ENCODE assay signal across 9 mouse cellular contexts in the genomic region with DNA sequence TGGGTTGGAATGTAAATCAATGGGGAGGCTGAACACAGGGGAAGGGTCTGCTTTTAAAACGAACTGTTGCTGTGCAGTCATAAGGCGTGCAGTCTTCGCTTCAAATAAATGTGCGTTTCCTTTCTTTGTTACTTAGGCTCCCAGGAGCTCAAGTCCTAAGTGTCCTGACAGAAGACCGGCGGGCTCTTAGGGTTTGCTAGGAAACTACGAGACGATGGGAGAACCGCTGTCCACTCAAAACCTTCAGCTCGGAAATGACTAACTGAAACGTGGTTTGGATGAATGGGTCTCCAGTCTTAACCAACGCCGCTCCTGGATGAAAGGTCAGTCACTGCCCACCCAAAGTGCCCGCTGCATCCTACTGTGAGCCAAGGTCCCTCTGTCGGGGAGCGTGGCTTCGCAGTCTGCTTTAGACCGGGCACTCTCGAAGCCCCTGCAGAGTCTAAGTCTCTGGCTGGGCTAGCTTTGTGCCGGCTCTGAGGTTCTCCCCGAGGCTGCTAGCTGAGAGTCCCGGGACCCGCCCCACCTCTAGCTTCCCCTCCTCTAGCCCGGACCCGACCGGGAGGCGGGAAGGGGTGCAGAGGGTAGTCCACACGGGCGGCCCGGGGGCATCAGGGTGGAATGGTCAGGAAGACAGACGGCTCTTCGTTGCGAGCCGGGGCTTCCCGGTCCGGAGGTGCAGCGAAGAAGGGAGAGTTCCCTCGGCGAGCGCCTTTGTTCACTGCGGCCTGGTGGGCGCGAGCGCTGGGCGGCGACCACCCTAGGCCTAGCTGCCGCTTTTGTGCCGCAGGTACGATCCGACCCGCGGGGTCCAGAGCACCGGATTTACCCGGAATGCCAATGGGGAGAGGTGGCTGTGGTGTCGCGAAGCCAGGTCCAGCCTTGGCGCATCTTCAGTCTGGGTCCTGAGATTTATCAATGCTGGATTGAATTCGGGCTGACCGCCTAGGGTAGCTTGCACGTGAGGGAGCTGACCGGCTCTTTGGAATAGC. TPM values are rescaled to one million over a fixed set of nuclear protein-coding genes. Genes with fewer than 3 reads are reported as not detected.
DNase-seq lines count a peak whose midpoint lies in the region; ATAC-seq and TF ChIP-seq lines count a peak whose summit lies in the region.
"Had no signal": no experiment of that assay in that cellular context is flagged by ENCODE, and none has a peak within 500 bp of the region (broad histone marks: within the 10 kb centered on the region; RNA-seq: fewer than 3 reads in every experiment).

No protein-coding gene starts in this region.

- TF ChIP-seq CTCF in ES-Bruce4 (IDR thresholded peaks at IDR 0.05; ENCODE audit: low read depth, low read length) = no peak
- no peak for TF ChIP-seq CTCF in liver, adult 2 months (IDR thresholded peaks at IDR 0.05; ENCODE audit: low read depth, low read length)

- peak overlapping the region; percentile 87 for H3K27ac ChIP-seq in ES-Bruce4 (ENCODE audit: insufficient read depth, low read length)
- peak overlapping the region; percentile 94 for H3K27ac ChIP-seq in embryonic facial prominence, embryonic 12.5 days
- peak overlapping the region; percentile 95 for H3K27ac ChIP-seq in hindbrain, embryonic 10.5 days
- no peak overlapping the region for H3K27ac ChIP-seq in liver, adult 2 months (replicated peaks; ENCODE audit: insufficient read depth, low read depth, low read length)

- peaks cover 2% of the 10 kb centered on the region for H3K4me1 ChIP-seq in ES-Bruce4 (ENCODE audit: control insufficient read depth, insufficient read depth, low read length)
- peaks cover 7% of the 10 kb centered on the region; the same call in 1 of the 2 replicates for H3K4me1 ChIP-seq in embryonic facial prominence, embryonic 12.5 days
- H3K4me1 ChIP-seq in hindbrain, embryonic 10.5 days (replicated peaks) = peaks cover 21% of the 10 kb centered on the region
- H3K4me1 ChIP-seq in liver, adult 2 months (ENCODE audit: control insufficient read depth, insufficient read depth, low read length) = no peaks in the 10 kb centered on the region

- peak overlapping the region; percentile 68 for H3K4me2 ChIP-seq in embryonic facial prominence, embryonic 12.5 days (replicated peaks)

- peak overlapping the region; percentile 88 for H3K4me3 ChIP-seq in ES-Bruce4 (ENCODE audit: low read depth, low read length)
- H3K4me3 ChIP-seq in embryonic facial prominence, embryonic 12.5 days = peak overlapping the region; percentile 67
- H3K4me3 ChIP-seq in hindbrain, embryonic 10.5 days = peak overlapping the region; percentile 77
- peak overlapping the region; percentile 34; the same call in 1 of the 2 replicates for H3K4me3 ChIP-seq in liver, adult 2 months (ENCODE audit: insufficient read depth, low read depth, low read length)

- TF ChIP-seq EP300 in ES-Bruce4 (IDR thresholded peaks at IDR 0.05; ENCODE audit: insufficient read depth, low read depth, low read length) = no peak

- ATAC-seq in embryonic facial prominence, embryonic 12.5 days (ENCODE audit: insufficient number of reproducible peaks, insufficient read depth, low FRiP score, low TSS enrichment) = peak; percentile 80
- peak; percentile 32; the same call in 1 of the 2 replicates for ATAC-seq in monocyte, adult 5-6 weeks (replicated peaks; ENCODE audit: insufficient number of reproducible peaks, low FRiP score, low TSS enrichment, poor library complexity, severe bottlenecking)
- ATAC-seq: Patski had no signal

- no peaks in the 10 kb centered on the region for H3K79me2 ChIP-seq in liver, adult 2 months (ENCODE audit: control insufficient read depth, insufficient read depth, low read length)

- H3K36me3 ChIP-seq in ES-Bruce4 (ENCODE audit: control insufficient read depth, insufficient read depth, low read length, poor library complexity, severe bottlenecking) = no peaks in the 10 kb centered on the region; the same call in 1 of the 2 replicates
- H3K36me3 ChIP-seq in embryonic facial prominence, embryonic 12.5 days = peaks cover 14% of the 10 kb centered on the region
- peaks cover 18% of the 10 kb centered on the region for H3K36me3 ChIP-seq in hindbrain, embryonic 10.5 days
- H3K36me3 ChIP-seq in liver, adult 2 months (ENCODE audit: control insufficient read depth, insufficient read depth, low read length) = no peaks in the 10 kb centered on the region

- no peaks in the 10 kb centered on the region; the same call in 1 of the 2 replicates for H3K27me3 ChIP-seq in ES-Bruce4 (ENCODE audit: control insufficient read depth, insufficient read depth, low read length, poor library complexity, severe bottlenecking)
- no peaks in the 10 kb centered on the region for H3K27me3 ChIP-seq in embryonic facial prominence, embryonic 12.5 days
- H3K27me3 ChIP-seq in hindbrain, embryonic 10.5 days (ENCODE audit: insufficient read depth, poor library complexity, severe bottlenecking) = no peaks in the 10 kb centered on the region
- peaks cover 5% of the 10 kb centered on the region; the same call in 1 of the 2 replicates for H3K27me3 ChIP-seq in liver, adult 2 months (ENCODE audit: control insufficient read depth, insufficient read depth, low read length)

- DNase-seq in cerebellum, postnatal 10 days = peak; percentile 53 to 62
- no peak for DNase-seq in cerebellum, adult 11-12 months
- DNase-seq in hindbrain, embryonic 10.5 days (ENCODE audit: low spot score) = peak; percentile 80
- no peak for DNase-seq in liver, adult 2 months (ENCODE audit: extremely low read depth, low read depth, low spot score)
- DNase-seq in testis, postnatal 14 days (ENCODE audit: low spot score) = peak; percentile 5

- H3K9me3 ChIP-seq in ES-Bruce4 (replicated peaks; ENCODE audit: control insufficient read depth, insufficient read depth, low read length, poor library complexity, severe bottlenecking) = no peaks in the 10 kb centered on the region
- no peaks in the 10 kb centered on the region for H3K9me3 ChIP-seq in embryonic facial prominence, embryonic 12.5 days
- H3K9me3 ChIP-seq in hindbrain, embryonic 10.5 days = 0 out of 2 replicates have a peak, but pooled peaks cover under 1% of the 10 kb centered on the region

- TF ChIP-seq POLR2A in ES-Bruce4 (IDR thresholded peaks at IDR 0.05; ENCODE audit: insufficient read depth, low read length) = no peak
- no peak for TF ChIP-seq POLR2A in liver, adult 2 months (IDR thresholded peaks at IDR 0.05; ENCODE audit: extremely low read depth, insufficient read depth, low read length)

- WGBS in embryonic facial prominence, embryonic 12.5 days = under 1% methylated on average over 61 of the region's 61 CpGs
- under 1% methylated on average over 61 of the region's 61 CpGs for WGBS in hindbrain, embryonic 10.5 days
- WGBS in liver, adult 2 months = 2% methylated on average over 61 of the region's 61 CpGs

- H3K9ac ChIP-seq in ES-Bruce4 (ENCODE audit: low read depth, poor library complexity, severe bottlenecking) = peak overlapping the region; percentile 77
- peak overlapping the region; percentile 72 for H3K9ac ChIP-seq in embryonic facial prominence, embryonic 12.5 days
- peak overlapping the region; percentile 8; the same call in 1 of the 2 replicates for H3K9ac ChIP-seq in liver, adult 2 months (ENCODE audit: low read depth, low read length)

RNA-seq across cellular contexts. Expression of a gene that starts 0.8 kb away (rescaled TPM):
- polyA plus RNA-seq in ES-Bruce4 (2011; ENCODE audit: insufficient read depth, insufficient read length, low read depth, missing spikeins) = 32.0 and 36.5 TPM in 2 replicates
- 39.7 and 39.9 TPM in 2 replicates for polyA plus RNA-seq in embryonic facial prominence, embryonic 12.5 days (2016; fragmentation: Nextera tagmentation; extraction: Ambion mirVana)
- 32.3 and 35.4 TPM in 2 replicates for polyA plus RNA-seq in hindbrain, embryonic 10.5 days (2016; fragmentation: Nextera tagmentation; extraction: Ambion mirVana)
- total RNA-seq in liver, adult 2 months (2014; rRNA removed) = 0.09 and 0.20 TPM in 2 replicates
- polyA plus RNA-seq in liver, adult 2 months (2012; rRNA removed) = 0.02 TPM in 2 replicates
- 28.4 to 35.3 TPM (median 33.8 TPM) in 3 replicates for total RNA-seq in monocyte, adult 5-6 weeks (2017)
- polyA plus RNA-seq: Patski had no signal

RNA-seq across cellular contexts. Expression of a gene that starts 54.6 kb away (rescaled TPM):
- 0.26 TPM in 1 of 2 replicates, not detected in the other for polyA plus RNA-seq in ES-Bruce4 (2011; ENCODE audit: insufficient read depth, insufficient read length, low read depth, missing spikeins)
- 0.05 TPM in 1 of 2 replicates, not detected in the other for polyA plus RNA-seq in embryonic facial prominence, embryonic 12.5 days (2016; fragmentation: Nextera tagmentation; extraction: Ambion mirVana)
- polyA plus RNA-seq in hindbrain, embryonic 10.5 days (2016; fragmentation: Nextera tagmentation; extraction: Ambion mirVana) = 0.07 and 0.11 TPM in 2 replicates
- total RNA-seq in liver, adult 2 months (2014; rRNA removed) = not detected in 2 replicates
- not detected in 2 replicates for polyA plus RNA-seq in liver, adult 2 months (2012; rRNA removed)
- 0.19 to 0.67 TPM (median 0.53 TPM) in 3 replicates for total RNA-seq in monocyte, adult 5-6 weeks (2017)

Comparison
In these comparisons a context has a peak if more than half of its experiments do, and no peak if none do; other contexts are left out.
1. DNase-seq: peak in cerebellum, postnatal 10 days (2 of 2), hindbrain, embryonic 10.5 days (single experiment) and testis, postnatal 14 days (single experiment); none in cerebellum, adult 11-12 months (single experiment) and liver, adult 2 months (single experiment).
2. H3K4me3 ChIP-seq: peak in every context shown above with its lines; median percentile 88 in ES-Bruce4; 77 in hindbrain, embryonic 10.5 days; 67 in embryonic facial prominence, embryonic 12.5 days; 34 in liver, adult 2 months.
3. H3K9ac ChIP-seq: peak in every context shown above with its lines; median percentile 77 in ES-Bruce4; 72 in embryonic facial prominence, embryonic 12.5 days; 8 in liver, adult 2 months.
4. RNA of a gene that starts 0.8 kb away (polyA plus RNA-seq): 39.7 to 39.9 TPM in embryonic facial prominence, embryonic 12.5 days, 32.3 to 35.4 TPM in hindbrain, embryonic 10.5 days and 32.0 to 36.5 TPM in ES-Bruce4; 0.02 TPM in liver, adult 2 months; every median in the first group is over 10 times any median in the second.